Mouse (Mus musculus) MEL (cell line): ENCODE measurements around the gene Ctrc. TPM values are rescaled to one million over a fixed set of nuclear protein-coding genes. Genes with fewer than 3 reads are reported as not detected.

Experiments
- DNase-seq: peaks from one replicate; pipeline ENCODE4 v3.0.0; 2011; ENCODE audit warnings: low read depth, low spot score
- H3K27ac ChIP-seq: 2 replicates; pipeline ENCODE4 v1.5.1; 2012; ENCODE audit warnings: low read depth, mild to moderate bottlenecking, control low read depth, low read length, moderate library complexity; ENCODE audit not compliant: control insufficient read depth
- H3K27me3 ChIP-seq, 2 experiments: fragments of 150-350 bp in 1 of 2; sonication (generic) in 1 of 2; 2 replicates each; pipeline ENCODE4 v1.6.1; 2012; ENCODE audit warnings: low read length in 2 of 2, mild to moderate bottlenecking in 2 of 2, improper control_type of control experiment in 1 of 2, moderate library complexity in 1 of 2; ENCODE audit not compliant: insufficient read depth in 2 of 2, control insufficient read depth in 1 of 2
- H3K36me3 ChIP-seq, 2 experiments: 2 replicates each; pipeline ENCODE4 v1.6.1; 2012 to 2014; ENCODE audit warnings: low read length in 2 of 2, improper control_type of control experiment in 1 of 2, inconsistent platforms in 1 of 2, mild to moderate bottlenecking in 1 of 2; ENCODE audit not compliant: insufficient read depth in 2 of 2, control insufficient read depth in 1 of 2
- H3K4me1 ChIP-seq, 2 experiments: fragments of 150-350 bp in 1 of 2; sonication (generic) in 1 of 2; 2 replicates each; pipeline ENCODE4 v1.6.1; 2012; ENCODE audit warnings: low read length in 2 of 2, improper control_type of control experiment in 1 of 2, mild to moderate bottlenecking in 1 of 2; ENCODE audit not compliant: insufficient read depth in 2 of 2, control insufficient read depth in 1 of 2
- H3K4me3 ChIP-seq, 2 experiments: fragments of 150-350 bp in 1 of 2; sonication (generic) in 1 of 2; 2 replicates each; pipeline ENCODE4 v1.5.1; 2012; ENCODE audit warnings: low read depth in 2 of 2, low read length in 2 of 2, mild to moderate bottlenecking in 2 of 2, moderate library complexity in 2 of 2, control low read depth in 1 of 2, improper control_type of control experiment in 1 of 2; ENCODE audit not compliant: control insufficient read depth in 1 of 2, insufficient read depth in 1 of 2
- H3K79me2 ChIP-seq: 2 replicates; pipeline ENCODE4 v1.6.1; 2012; ENCODE audit warnings: mild to moderate bottlenecking, low read length, moderate library complexity; ENCODE audit not compliant: control insufficient read depth, poor library complexity, insufficient read depth
- H3K9ac ChIP-seq: 2 replicates; pipeline ENCODE4 v1.6.1; 2012; ENCODE audit warnings: low read depth, mild to moderate bottlenecking, control low read depth, low read length, moderate library complexity; ENCODE audit not compliant: control insufficient read depth, poor library complexity, severe bottlenecking
- H3K9me3 ChIP-seq: fragments of 150-350 bp; sonication (generic); replicated peaks from 2 replicates; pipeline ENCODE4 v1.6.1; 2012; ENCODE audit warnings: mild to moderate bottlenecking, low read length, improper control_type of control experiment, moderate library complexity; ENCODE audit not compliant: insufficient read depth
- BHLHE40 ChIP-seq: IDR thresholded peaks from 2 replicates; pipeline ENCODE4 v1.6.1; 2012; ENCODE audit warnings: low read depth, mild to moderate bottlenecking, inconsistent platforms, low read length, improper control_type of control experiment, borderline replicate concordance
- CHD2 ChIP-seq: IDR thresholded peaks from 2 replicates; pipeline ENCODE4 v1.6.1; 2011; ENCODE audit warnings: low read length, improper control_type of control experiment
- CTCF ChIP-seq, 3 experiments: IDR thresholded peaks in 2 of 3; conservative IDR thresholded peaks in 1 of 3; 2 replicates each; pipeline ENCODE4 v1.5.1; 2011 to 2012; ENCODE audit warnings: low read length in 3 of 3, low read depth in 2 of 3, mild to moderate bottlenecking in 2 of 3, improper control_type of control experiment in 1 of 3, inconsistent platforms in 1 of 3, mixed read lengths in 1 of 3, moderate library complexity in 1 of 3; ENCODE audit not compliant: control insufficient read depth in 1 of 3, insufficient read depth in 1 of 3, poor library complexity in 1 of 3, severe bottlenecking in 1 of 3
- E2F4 ChIP-seq: IDR thresholded peaks from 2 replicates; pipeline ENCODE4 v1.6.1; 2011; ENCODE audit warnings: low read depth, low read length, improper control_type of control experiment, borderline replicate concordance
- EP300 ChIP-seq, 2 experiments: IDR thresholded peaks; 2 replicates each; pipeline ENCODE4 v1.6.1; 2011; ENCODE audit warnings: improper control_type of control experiment in 2 of 2, low read length in 2 of 2, low read depth in 1 of 2, mild to moderate bottlenecking in 1 of 2
- ETS1 ChIP-seq: IDR thresholded peaks from 2 replicates; pipeline ENCODE4 v1.6.1; 2012; ENCODE audit warnings: low read depth, mild to moderate bottlenecking, inconsistent platforms, low read length, improper control_type of control experiment, moderate library complexity
- GATA1 ChIP-seq: IDR thresholded peaks from 2 replicates; pipeline ENCODE4 v1.6.1; 2011; ENCODE audit warnings: low read depth, low read length, improper control_type of control experiment
- JUND ChIP-seq: IDR thresholded peaks from 2 replicates; pipeline ENCODE4 v1.6.1; 2011; ENCODE audit warnings: low read depth, mild to moderate bottlenecking, improper control_type of control experiment, low read length
- MAFK ChIP-seq: IDR thresholded peaks from 2 replicates; pipeline ENCODE4 v1.6.1; 2011; ENCODE audit warnings: low read depth, mild to moderate bottlenecking, low read length, improper control_type of control experiment, borderline replicate concordance
- MAX ChIP-seq: IDR thresholded peaks from 2 replicates; pipeline ENCODE4 v1.6.1; 2011; ENCODE audit warnings: low read length, improper control_type of control experiment
- MAZ ChIP-seq: IDR thresholded peaks from 2 replicates; pipeline ENCODE4 v1.6.1; 2012; ENCODE audit warnings: low read depth, mild to moderate bottlenecking, inconsistent platforms, low read length, improper control_type of control experiment
- MEF2A ChIP-seq: IDR thresholded peaks from 2 replicates; pipeline ENCODE4 v1.6.1; 2014; ENCODE audit warnings: low read depth, mild to moderate bottlenecking, inconsistent platforms, low read length, improper control_type of control experiment; ENCODE audit not compliant: poor library complexity, insufficient replicate concordance, severe bottlenecking; ENCODE audit errors: extremely low read depth
- MXI1 ChIP-seq: IDR thresholded peaks from 2 replicates; pipeline ENCODE4 v1.6.1; 2011; ENCODE audit warnings: mild to moderate bottlenecking, low read depth, low read length, improper control_type of control experiment
- MYC ChIP-seq: IDR thresholded peaks from 2 replicates; pipeline ENCODE4 v1.6.1; 2011; ENCODE audit warnings: low read depth, mild to moderate bottlenecking, low read length, improper control_type of control experiment, moderate library complexity
- POLR2A ChIP-seq, 2 experiments: IDR thresholded peaks; 2 replicates each; pipeline ENCODE4 v1.6.1; 2011 to 2012; ENCODE audit warnings: low read length in 2 of 2, mild to moderate bottlenecking in 2 of 2, control low read depth in 1 of 2, improper control_type of control experiment in 1 of 2, low read depth in 1 of 2, moderate library complexity in 1 of 2; ENCODE audit not compliant: control insufficient read depth in 1 of 2, insufficient read depth in 1 of 2, poor library complexity in 1 of 2
- RAD21 ChIP-seq: IDR thresholded peaks from 2 replicates; pipeline ENCODE4 v1.6.1; 2011; ENCODE audit warnings: mild to moderate bottlenecking, low read depth, low read length, improper control_type of control experiment
- RCOR1 ChIP-seq: IDR thresholded peaks from 2 replicates; pipeline ENCODE4 v1.6.1; 2012; ENCODE audit warnings: low read depth, mild to moderate bottlenecking, inconsistent platforms, low read length, improper control_type of control experiment
- SIN3A ChIP-seq: IDR thresholded peaks from 2 replicates; pipeline ENCODE4 v1.6.1; 2012; ENCODE audit warnings: low read length, improper control_type of control experiment, inconsistent platforms
- TAL1 ChIP-seq: IDR thresholded peaks from 2 replicates; pipeline ENCODE4 v1.6.1; 2012; ENCODE audit warnings: mild to moderate bottlenecking, inconsistent platforms, low read length, moderate library complexity, mixed read lengths
- TBP ChIP-seq: IDR thresholded peaks from 2 replicates; pipeline ENCODE4 v1.8.0; 2011; ENCODE audit warnings: low read depth, low read length, improper control_type of control experiment
- TCF12 ChIP-seq: IDR thresholded peaks from 2 replicates; pipeline ENCODE4 v1.6.1; 2014; ENCODE audit warnings: low read depth, mild to moderate bottlenecking, inconsistent platforms, low read length, improper control_type of control experiment, moderate library complexity
- USF2 ChIP-seq, 2 experiments: IDR thresholded peaks; 2 replicates each; pipeline ENCODE4 v1.6.1; 2011 to 2012; ENCODE audit warnings: improper control_type of control experiment in 2 of 2, low read length in 2 of 2, borderline replicate concordance in 1 of 2, inconsistent platforms in 1 of 2, low read depth in 1 of 2, mild to moderate bottlenecking in 1 of 2; ENCODE audit not compliant: insufficient read depth in 1 of 2
- ZKSCAN1 ChIP-seq: IDR thresholded peaks from 2 replicates; pipeline ENCODE4 v1.6.1; 2012; ENCODE audit warnings: low read depth, mild to moderate bottlenecking, inconsistent platforms, low read length, improper control_type of control experiment, moderate library complexity
- ZMIZ1 ChIP-seq: IDR thresholded peaks from 2 replicates; pipeline ENCODE4 v1.6.1; 2012; ENCODE audit warnings: low read depth, mild to moderate bottlenecking, inconsistent platforms, low read length, improper control_type of control experiment, moderate library complexity
- ZNF384 ChIP-seq: IDR thresholded peaks from 2 replicates; pipeline ENCODE4 v1.6.1; 2012; ENCODE audit warnings: low read depth, mild to moderate bottlenecking, inconsistent platforms, low read length, improper control_type of control experiment
- polyA plus RNA-seq, 2 experiments: library from polyadenylated mRNA; stranded (reverse) in 1 of 2; unstranded in 1 of 2; fragments of >175 nt in 1 of 2; fragments of >200 nt in 1 of 2; gene quantifications; 2 replicates each; pipeline versions ENCODE4 v1.2.1 to v1.2.4; 2012; ENCODE audit warnings: low replicate concordance in 2 of 2, low read depth in 1 of 2; ENCODE audit not compliant: insufficient read length in 2 of 2, insufficient read depth in 1 of 2, missing spikeins in 1 of 2
- total RNA-seq: library from RNA; depleted of rRNA; stranded (reverse); fragments of 300-350 nt; gene quantifications from 2 replicates; pipeline ENCODE4 v1.2.3, GENCODE M21; 2012

Gene Ctrc
- total and polyA plus RNA-seq, 3 experiments, result not detected

GRCm38 (mm10) chr4:141790524-141790990 is 55.6 kb downstream of the Ctrc start, which contains the start of gene Dnajc16 (continued):
- TF ChIP-seq MEF2A, result no peak
- peak; percentile 73 for TF ChIP-seq TBP
- TF ChIP-seq MAZ, result peak; percentile 90
- no peak for TF ChIP-seq JUND
- TF ChIP-seq TCF12, result peak; percentile 61
- TF ChIP-seq POLR2A (IDR thresholded peaks at IDR 0.05; ENCODE audit: control insufficient read depth in 1 of 2, insufficient read depth in 1 of 2, low read depth in 1 of 2, low read length in 2 of 2, poor library complexity in 1 of 2), result peak; percentile 82 to 84; a peak in 3 of 4 replicates
- TF ChIP-seq RAD21, result no peak
- no peak for TF ChIP-seq E2F4
- no peak for TF ChIP-seq CHD2
- TF ChIP-seq MAFK, result no peak
- 0 out of 2 replicates have a peak, but pooled peaks have one; percentile 57 for TF ChIP-seq ZMIZ1
- TF ChIP-seq ZKSCAN1, result no peak
- TF ChIP-seq BHLHE40, result peak; percentile 98
- peak; percentile 99 for TF ChIP-seq MAX
- peak; percentile 87 to 97 for TF ChIP-seq USF2 (IDR thresholded peaks at IDR 0.05; ENCODE audit: borderline replicate concordance in 1 of 2, insufficient read depth in 1 of 2, low read depth in 1 of 2, low read length in 2 of 2)
- peak; percentile 98 for TF ChIP-seq MYC
- TF ChIP-seq SIN3A, result peak; percentile 100
- TF ChIP-seq, all 39 proteins: peak for 22

- Histone ChIP-seq H3K9me3 (no peaks in the 10 kb centered on the region), H3K79me2 (peaks cover 2% of the 10 kb centered on the region; the same call in 1 of the 2 replicates), H3K27me3 (no peaks in the 10 kb centered on the region), H3K27ac (peak overlapping the region; percentile 33), H3K4me1 (peaks cover 6 to 8% of the 10 kb centered on the region in 2 experiments; a peak in 2 of 4 replicates)
- DNase-seq, result peak; percentile 66
- peak; percentile 52 for TF ChIP-seq TAL1
- no peak for TF ChIP-seq MAFK
- TF ChIP-seq MYC, result 0 out of 2 replicates have a peak, but pooled peaks have one; percentile 26
- peak; percentile 56 for TF ChIP-seq MXI1
- TF ChIP-seq RCOR1, result 0 out of 2 replicates have a peak, but pooled peaks have one; percentile 10
- TF ChIP-seq SIN3A, result no peak
- no peak for TF ChIP-seq CTCF (IDR thresholded peaks at IDR 0.05 in 2 of 3, conservative IDR thresholded peaks at IDR 0.05 in 1 of 3; ENCODE audit: control insufficient read depth in 1 of 3, insufficient read depth in 1 of 3, low read depth in 2 of 3, low read length in 3 of 3, poor library complexity in 1 of 3, severe bottlenecking in 1 of 3)
- peak; percentile 18 to 35; a peak in 3 of 4 replicates for TF ChIP-seq EP300 (IDR thresholded peaks at IDR 0.05; ENCODE audit: low read depth in 1 of 2, low read length in 2 of 2)
- peak; percentile 62; the same call in 1 of the 2 replicates for TF ChIP-seq GATA1
- no peak for TF ChIP-seq ZNF384
- 0 out of 2 replicates have a peak, but pooled peaks have one; percentile 20 for TF ChIP-seq TCF12
- no peak for TF ChIP-seq BHLHE40
- TF ChIP-seq ETS1, result peak; percentile 42; the same call in 1 of the 2 replicates
- TF ChIP-seq, all 39 proteins: peak for 8
- H3K9ac ChIP-seq, result peak overlapping the region; percentile 87
- H3K36me3 ChIP-seq, result peaks cover 0 to 6% of the 10 kb centered on the region in 2 experiments; a peak in 2 of 4 replicates
- H3K4me3 ChIP-seq, result peak overlapping the region; percentile 78
These were observed 56.5 kb downstream of the Ctrc start for GRCm38 (mm10) chr4:141789564-141790218.
